Mouse (Mus musculus) erythroblast, embryonic 14.5 days (primary cell): ENCODE measurements around the gene 1700030J22Rik.

Source experiments
- GATA1 ChIP-seq: IDR thresholded peaks from 2 replicates; pipeline ENCODE4 v1.6.1; 2012; ENCODE audit warnings: low read length, inconsistent platforms, mixed read lengths
- TAL1 ChIP-seq: IDR thresholded peaks from 3 replicates; pipeline ENCODE4 v1.6.1; 2012; ENCODE audit warnings: low read length, inconsistent platforms, mixed read lengths

DNA sequence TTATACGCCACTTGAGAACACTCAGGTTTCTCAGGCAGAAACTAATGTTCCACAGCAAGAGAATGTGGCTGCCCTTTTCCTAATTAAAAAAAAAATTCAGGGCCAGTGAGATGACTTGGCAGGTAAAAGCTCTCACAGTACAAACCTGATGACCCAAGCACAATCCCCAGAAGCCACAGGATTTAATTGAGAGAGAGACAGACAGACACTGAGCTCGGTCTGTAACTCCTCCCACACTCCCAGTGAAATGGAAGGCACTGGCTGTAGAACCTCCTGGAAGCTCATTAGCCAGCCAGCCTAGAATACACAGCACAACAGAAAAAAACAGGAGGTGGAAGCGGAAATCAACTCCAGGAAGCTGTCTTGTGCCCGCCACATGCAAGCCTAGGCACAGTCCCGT lies 3.2 kb downstream of the 1700030J22Rik start:
- TF ChIP-seq GATA1, result no peak
- TF ChIP-seq TAL1, result no peak
